Mouse (Mus musculus) right cerebral cortex, adult 2 months (tissue): Measurements from ENCODE around the gene Sdccag8.

Experiments used
- DNase-seq, 2 experiments: peaks; one replicate each; pipeline ENCODE4 v3.0.0; 2021 to 2022; ENCODE audit warnings: low spot score in 2 of 2

The Sdccag8 gene

DNA sequence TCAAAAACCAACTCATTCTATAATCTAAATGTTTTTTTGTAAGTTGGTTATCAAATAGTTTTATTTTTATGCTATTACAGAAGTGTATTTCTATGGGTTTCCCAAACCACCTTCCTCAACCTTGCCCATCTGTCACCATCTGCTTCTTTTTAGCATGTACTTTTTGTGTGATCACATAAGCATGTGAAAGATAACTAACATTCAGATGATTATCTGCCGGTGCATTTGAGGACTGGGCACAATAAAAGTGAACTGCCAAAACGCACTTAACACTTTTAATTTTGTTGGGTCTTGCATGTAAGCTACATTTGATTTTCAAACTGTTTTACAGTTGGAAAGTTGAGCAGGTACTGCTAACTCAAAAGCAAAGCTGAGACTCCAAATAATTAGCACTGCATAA, 240.4 kb downstream of the Sdccag8 start:
- DNase-seq = no peak

DNA sequence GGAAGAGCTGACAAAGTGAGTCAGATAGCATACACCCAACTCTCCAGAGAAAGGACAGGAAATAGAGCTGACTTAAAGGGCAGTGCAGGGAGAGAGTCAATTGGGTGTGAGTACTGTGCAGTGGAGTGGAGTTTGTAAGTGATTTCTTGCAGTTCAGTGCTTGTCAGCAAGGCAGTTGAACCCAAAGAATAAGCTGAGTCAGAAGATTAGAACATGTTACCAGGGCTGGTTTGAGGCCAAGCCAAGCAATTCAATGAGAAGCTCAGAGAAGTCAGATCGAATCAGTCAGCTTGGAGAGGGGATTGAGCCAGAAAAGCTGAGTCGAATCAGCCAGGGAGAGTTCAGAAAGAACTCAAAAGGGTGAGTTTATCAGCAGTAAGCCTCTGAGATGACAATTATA, 247.3 kb downstream of the Sdccag8 start:
- DNase-seq = no peak

- no peak for DNase-seq
These were observed 251.3 kb downstream of the Sdccag8 start for GRCm38 (mm10) chr1:177065732-177066131.

GRCm38 (mm10) chr1:177067123-177067646, 252.7 kb downstream of the Sdccag8 start:
- no peak for DNase-seq

DNA sequence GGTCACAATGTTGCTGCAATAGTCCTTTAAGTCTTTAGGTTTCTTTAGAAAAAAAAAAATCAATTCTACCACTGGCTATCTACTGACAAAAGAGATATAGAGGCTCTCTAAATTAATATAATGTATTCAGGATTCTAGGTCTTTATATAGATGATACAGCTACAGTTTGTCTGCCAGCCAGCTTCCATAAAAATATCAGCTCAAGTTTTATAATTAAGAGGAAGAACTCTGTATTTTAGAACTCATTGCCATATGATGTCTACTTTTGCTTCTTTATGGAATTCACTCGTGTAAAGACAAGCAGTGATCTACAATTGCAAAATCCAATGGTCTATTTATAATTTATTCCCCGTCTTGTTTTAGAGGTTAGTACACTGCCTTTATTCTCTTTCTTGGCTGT, 254.7 kb downstream of the Sdccag8 start:
- DNase-seq = no peak
